Mouse (Mus musculus) retina, adult 2 months (tissue): ENCODE results near the gene Zfp750.

Experiments used
- DNase-seq: peaks from one replicate; pipeline ENCODE4 v3.0.0-alpha.2; 2012; ENCODE audit warnings: low read depth, low spot score

Gene Zfp750

GRCm38 (mm10) chr11:121542471-121542870, 23.3 kb upstream of the Zfp750 start:
- DNase-seq = no peak

DNA sequence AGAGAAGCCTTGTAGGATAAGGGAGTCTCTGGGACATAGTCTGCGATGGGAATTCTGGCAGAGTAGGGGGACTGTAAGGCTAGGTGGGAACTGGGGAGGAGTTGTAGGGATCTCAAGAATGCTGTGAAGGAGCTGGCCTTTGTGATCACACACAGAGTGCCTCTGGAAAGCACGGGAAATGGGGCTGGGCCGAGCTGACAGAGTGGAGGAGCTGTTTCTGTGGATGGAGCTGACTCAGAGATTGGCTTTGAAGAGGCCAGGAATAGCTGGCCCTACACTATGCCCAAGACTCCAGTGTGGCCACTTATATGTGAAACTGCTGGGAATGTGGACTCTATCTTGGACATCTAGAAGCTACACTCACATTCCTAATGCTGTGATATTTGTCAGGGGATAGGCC, 17.4 kb upstream of the Zfp750 start:
- no peak for DNase-seq

- no peak for DNase-seq
Measured at GRCm38 (mm10) chr11:121529747-121530146, 10.6 kb upstream of the Zfp750 start.

- no peak for DNase-seq
Measured at GRCm38 (mm10) chr11:121524191-121524590, 5.1 kb upstream of the Zfp750 start.

GRCm38 (mm10) chr11:121522156-121522762, 3.1 kb upstream of the Zfp750 start:
- no peak for DNase-seq

DNA sequence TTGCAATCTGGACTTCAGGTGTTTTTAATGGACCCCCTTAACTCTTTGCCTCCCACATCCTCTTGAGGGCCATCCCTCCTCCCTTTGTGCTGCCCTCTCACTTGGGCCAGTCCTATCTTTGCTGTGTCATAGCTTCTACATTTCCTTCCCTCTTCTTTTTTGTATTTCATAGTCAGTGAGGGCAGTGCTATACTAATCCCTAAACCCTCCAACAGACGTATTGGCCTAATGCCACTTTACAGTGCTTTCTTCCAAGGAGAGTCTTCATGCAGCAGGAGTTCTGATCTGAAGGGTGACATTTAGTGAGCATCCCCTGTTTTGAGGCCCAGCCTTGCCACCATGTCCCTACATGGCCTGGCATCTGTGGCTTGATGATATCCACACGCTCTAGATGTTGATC, 1.6 kb upstream of the Zfp750 start:
- no peak for DNase-seq

GRCm38 (mm10) chr11:121519703-121520102, 570 bp upstream of the Zfp750 start:
- no peak for DNase-seq

DNA sequence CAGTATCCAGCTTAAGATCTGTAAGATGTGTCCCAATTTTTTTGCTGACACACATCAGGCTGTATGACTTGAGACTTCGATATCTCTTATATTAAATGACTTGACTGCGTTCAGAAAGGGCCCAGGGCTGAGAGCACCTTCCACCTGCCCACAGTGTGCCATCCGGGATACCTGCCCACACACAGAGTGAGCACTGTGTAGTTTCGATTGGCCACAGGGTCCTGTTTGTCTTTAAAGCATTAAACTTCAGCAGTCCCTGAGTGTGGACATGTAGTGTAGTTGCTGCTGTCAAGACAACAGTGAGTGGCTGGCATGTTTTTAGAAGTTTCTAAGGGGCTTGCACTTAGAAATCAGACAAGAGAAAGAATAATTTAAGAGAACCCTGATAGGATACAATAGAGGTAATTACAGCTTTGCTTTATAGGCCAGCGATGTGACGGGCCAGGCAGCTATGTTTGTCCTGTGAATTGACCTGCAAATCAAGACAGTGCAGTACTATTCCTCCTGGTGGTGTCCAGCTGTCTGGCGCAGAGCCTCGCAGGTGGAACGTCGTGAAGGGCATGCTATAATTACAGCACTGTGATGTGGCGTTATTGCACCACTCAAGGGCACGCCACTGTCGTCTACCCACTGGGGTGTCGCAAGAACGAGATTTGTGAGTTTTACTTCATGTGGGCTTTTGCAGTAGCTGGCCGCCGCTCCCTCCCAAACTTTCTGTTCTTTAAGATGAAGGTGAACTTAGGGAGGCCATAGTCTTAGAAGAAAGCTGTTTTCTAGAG, 1.3 kb downstream of the Zfp750 start:
- DNase-seq = no peak

DNA sequence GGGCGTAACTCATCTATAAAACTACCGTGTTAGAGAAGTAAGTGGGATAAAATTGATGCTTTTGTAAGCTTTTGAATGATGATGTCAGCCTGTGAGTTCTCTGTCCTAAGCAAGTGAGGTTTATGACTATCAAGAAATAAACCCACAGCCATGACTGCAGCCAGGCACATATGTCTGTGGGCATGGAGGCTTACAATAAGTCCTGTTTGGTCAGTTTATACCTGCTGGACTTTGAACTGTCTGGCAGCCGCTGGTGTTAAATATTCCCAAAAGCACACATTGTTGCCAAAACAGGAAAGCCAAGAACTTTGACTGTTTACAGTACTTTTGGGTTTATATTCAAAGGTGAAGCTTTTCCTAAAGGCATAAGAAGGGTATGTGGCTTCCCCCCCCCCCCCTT, 2.2 kb downstream of the Zfp750 start:
- no peak for DNase-seq

DNA sequence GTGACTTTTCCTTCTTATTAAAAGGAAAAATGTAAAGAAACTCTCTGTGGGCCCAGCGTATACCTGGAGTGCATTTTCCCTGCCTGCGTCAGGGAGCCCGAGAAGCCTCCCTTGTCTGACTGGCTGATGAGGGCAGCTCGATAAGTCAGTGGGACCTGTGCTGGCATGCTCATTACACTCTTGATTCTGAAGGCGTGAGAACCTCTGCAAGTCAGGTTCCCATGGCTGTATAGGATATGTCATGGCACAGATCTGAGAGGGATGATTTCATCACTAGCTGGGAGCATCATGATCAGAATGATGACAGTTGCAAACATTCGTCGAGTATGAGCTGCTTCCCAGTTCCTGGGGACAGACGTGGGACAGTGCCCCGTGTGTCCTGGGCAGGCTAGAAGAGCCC, 3.1 kb downstream of the Zfp750 start:
- DNase-seq = no peak

GRCm38 (mm10) chr11:121512896-121513572, 6.1 kb downstream of the Zfp750 start:
- DNase-seq = no peak

GRCm38 (mm10) chr11:121510512-121511246, 8.5 kb downstream of the Zfp750 start:
- no peak for DNase-seq

- no peak for DNase-seq
Measured at GRCm38 (mm10) chr11:121508478-121508877, 10.7 kb downstream of the Zfp750 start.

DNA sequence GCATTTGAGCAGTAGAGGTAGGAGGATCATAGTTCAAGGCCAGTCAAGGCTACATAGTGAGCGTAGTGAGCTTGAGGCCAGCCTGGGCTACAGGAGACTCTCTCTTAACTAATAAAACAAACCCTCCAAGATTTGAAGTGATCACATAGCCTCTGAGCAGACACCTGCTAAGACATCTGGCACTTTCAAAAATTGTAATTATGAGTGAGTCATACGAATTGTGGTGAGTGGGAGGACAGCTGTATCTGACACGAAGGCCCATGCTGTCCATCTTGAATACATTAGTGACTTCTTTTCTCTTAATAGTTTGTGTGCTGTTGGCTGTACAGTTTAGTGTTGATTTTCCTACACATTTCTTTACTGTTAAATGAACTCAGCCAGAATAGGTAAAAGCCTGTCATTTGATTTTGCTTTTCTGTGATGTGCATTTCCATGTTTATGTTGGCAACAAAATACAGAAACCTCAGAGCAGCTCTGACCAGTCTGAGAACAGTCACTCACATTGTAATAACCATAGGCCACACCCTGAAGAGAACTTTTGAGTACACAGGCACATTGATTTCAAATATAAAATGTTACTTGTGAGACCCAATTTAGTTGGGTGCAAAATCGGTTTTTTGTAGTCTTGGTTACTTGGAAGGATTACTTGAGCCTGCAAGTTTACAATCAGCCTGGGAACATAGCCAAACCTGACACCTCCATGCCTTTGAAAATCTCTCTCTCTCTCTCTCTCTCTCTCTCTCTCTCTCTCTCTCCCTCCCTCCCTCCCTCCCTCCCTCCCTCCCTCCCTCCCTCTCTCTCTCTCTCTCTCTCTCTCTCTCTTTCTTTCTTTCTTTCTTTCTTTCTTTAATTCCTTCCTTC, 16.9 kb downstream of the Zfp750 start:
- DNase-seq = no peak

DNA sequence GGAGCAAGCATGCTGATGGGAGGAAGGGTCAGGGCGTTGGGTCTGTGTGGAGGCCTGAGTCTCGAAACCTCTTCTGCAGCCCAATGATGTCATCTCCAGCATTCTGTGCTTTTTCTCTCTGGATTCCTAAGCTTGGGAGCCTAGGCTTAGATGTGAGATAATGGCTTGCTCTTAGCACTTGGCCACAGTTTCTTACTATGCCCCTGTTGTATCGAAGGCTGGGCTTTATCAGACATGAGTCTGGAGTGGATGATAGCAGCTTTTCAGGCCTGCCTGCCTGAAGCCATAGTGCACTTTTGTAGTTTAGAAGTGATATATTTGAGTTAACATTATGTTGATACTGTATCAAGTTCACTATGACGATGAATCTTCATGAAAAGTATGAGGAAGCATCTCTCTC, 17.6 kb downstream of the Zfp750 start:
- DNase-seq = no peak

- no peak for DNase-seq
Measured at GRCm38 (mm10) chr11:121500595-121500994, 18.5 kb downstream of the Zfp750 start.

GRCm38 (mm10) chr11:121490651-121491050, 28.5 kb downstream of the Zfp750 start:
- no peak for DNase-seq

- DNase-seq = no peak
Measured at GRCm38 (mm10) chr11:121485882-121486281, 33.3 kb downstream of the Zfp750 start.

- DNase-seq = no peak
Measured at GRCm38 (mm10) chr11:121481129-121481528, 38.0 kb downstream of the Zfp750 start.

GRCm38 (mm10) chr11:121479476-121480203, 39.5 kb downstream of the Zfp750 start:
- no peak for DNase-seq
